Mouse (Mus musculus) lung, embryonic 16.5 days (tissue): Measurements from ENCODE around the gene Flt4. TPM values are rescaled to one million over a fixed set of nuclear protein-coding genes. Genes with fewer than 3 reads are reported as not detected.

Experiments used
- ATAC-seq: fragments of 200-750 bp; cut with Nextera tagmentation; 2 replicates; pipeline ENCODE4 v1.8.0; 2017; ENCODE audit warnings: low read depth, mild to moderate bottlenecking, moderate library complexity
- H3K27ac ChIP-seq: fragments of 300-500 bp; sonication (generic); 2 replicates; pipeline ENCODE4 v1.5.1; 2014; ENCODE audit warnings: mild to moderate bottlenecking, control low read depth, low read length
- H3K27me3 ChIP-seq: fragments of 300-500 bp; sonication (generic); 2 replicates; pipeline ENCODE4 v1.6.1; 2014; ENCODE audit warnings: low read depth, low read length, mixed read lengths; ENCODE audit not compliant: control insufficient read depth, insufficient read depth
- H3K36me3 ChIP-seq: fragments of 300-500 bp; sonication (generic); 2 replicates; pipeline ENCODE4 v1.6.1; 2014; ENCODE audit warnings: low read length; ENCODE audit not compliant: control insufficient read depth, insufficient read depth
- H3K4me1 ChIP-seq: fragments of 300-500 bp; sonication (generic); replicated peaks from 2 replicates; pipeline ENCODE4 v1.6.1; 2014; ENCODE audit warnings: low read length, mixed read lengths; ENCODE audit not compliant: control insufficient read depth, insufficient read depth
- H3K4me2 ChIP-seq: fragments of 300-500 bp; sonication (generic); 2 replicates; pipeline ENCODE4 v1.6.1; 2014; ENCODE audit warnings: low read depth, low read length, control low read depth
- H3K4me3 ChIP-seq: fragments of 300-500 bp; sonication (generic); 2 replicates; pipeline ENCODE4 v1.5.1; 2014; ENCODE audit warnings: mild to moderate bottlenecking, low read length, control low read depth
- H3K9ac ChIP-seq: fragments of 300-500 bp; sonication (generic); 2 replicates; pipeline ENCODE4 v1.6.1; 2014; ENCODE audit warnings: low read length, control low read depth
- H3K9me3 ChIP-seq: fragments of 300-500 bp; sonication (generic); 2 replicates; pipeline ENCODE4 v1.6.1; 2016; ENCODE audit warnings: low read length; ENCODE audit not compliant: control insufficient read depth
- WGBS: fragments of 180-500 bp; shearing (Covaris S2); extraction: QIAGEN DNeasy Blood & Tissue Kit; methylation state at CpG from one replicate; pipeline ENCODE4 v1.1.7; 2014; 5-methylcytosine and 5-hydroxymethylcytosine counted together
- polyA plus RNA-seq: library from polyadenylated mRNA; unstranded; fragments of >200 nt; fragmentation: Nextera tagmentation; extraction: Ambion mirVana; gene quantifications from 2 replicates; pipeline ENCODE4 v1.2.1, GENCODE M21; 2015

Flt4 gene
- polyA plus RNA-seq, 1 experiment from 2014 or later: 10.7 TPM

GRCm38 (mm10) chr11:49665462-49665861 is 56.4 kb downstream of the Flt4 start:
- H3K4me2 ChIP-seq: no peak overlapping the region
- no peak overlapping the region for H3K9ac ChIP-seq
- H3K36me3 ChIP-seq: peaks cover 7% of the 10 kb centered on the region
- 70% methylated on average over 4 of the region's 4 CpGs for WGBS
- no peaks in the 10 kb centered on the region for H3K9me3 ChIP-seq
- no peaks in the 10 kb centered on the region for H3K27me3 ChIP-seq
- no peak overlapping the region for H3K27ac ChIP-seq
- no peak overlapping the region for H3K4me3 ChIP-seq
- ATAC-seq: no peak
- H3K4me1 ChIP-seq: no peaks in the 10 kb centered on the region

GRCm38 (mm10) chr11:49673433-49673832 is 64.4 kb downstream of the Flt4 start:
- 67% methylated on average over 3 of the region's 3 CpGs for WGBS

DNA sequence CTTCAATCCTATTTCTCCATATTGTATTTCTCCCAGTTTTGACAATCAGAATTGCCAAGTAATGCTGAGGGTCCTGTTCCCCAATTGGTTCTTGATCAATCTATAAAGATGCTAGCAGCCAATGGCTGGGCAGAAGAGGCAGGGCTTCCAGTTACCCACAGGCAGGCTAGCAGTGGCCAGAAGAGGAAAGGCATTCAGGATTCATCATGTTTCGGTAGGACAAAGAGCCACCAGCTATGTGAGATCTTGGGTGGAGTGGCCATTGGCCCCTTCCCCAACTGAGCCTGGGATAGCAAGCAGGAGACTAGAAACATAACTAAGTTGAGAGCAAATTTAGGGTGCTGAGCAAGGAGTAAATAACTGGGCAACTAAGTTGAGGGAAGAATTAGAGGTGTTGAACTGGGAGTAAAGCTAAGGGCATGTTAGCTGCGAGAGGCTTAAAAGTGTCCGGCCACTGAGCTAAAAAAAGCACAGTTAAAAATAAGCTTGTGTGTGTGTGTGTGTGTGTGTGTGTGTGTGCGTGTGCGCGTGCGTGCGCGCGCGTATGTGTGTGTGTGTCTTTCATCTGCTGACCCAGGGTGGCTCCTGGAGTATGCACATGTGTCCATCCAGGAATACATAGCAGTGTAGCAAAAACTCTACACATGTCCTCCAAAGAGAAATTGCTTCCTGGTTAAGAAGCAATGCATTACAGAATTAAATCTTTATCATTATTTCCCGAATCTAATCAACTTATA is 75.3 kb downstream of the Flt4 start:
- H3K27me3 ChIP-seq: no peaks in the 10 kb centered on the region
- H3K4me2 ChIP-seq: no peak overlapping the region
- no peak overlapping the region for H3K9ac ChIP-seq
- 90% methylated on average over 12 of the region's 12 CpGs for WGBS
- peaks cover 50% of the 10 kb centered on the region for H3K36me3 ChIP-seq
- ATAC-seq: no peak
- H3K27ac ChIP-seq: no peak overlapping the region
- no peak overlapping the region for H3K4me3 ChIP-seq
- H3K9me3 ChIP-seq: no peaks in the 10 kb centered on the region
- H3K4me1 ChIP-seq: no peaks in the 10 kb centered on the region

More at GRCm38 (mm10) chr11:49673433-49673832, 64.4 kb downstream of the Flt4 start:
- peaks cover 40% of the 10 kb centered on the region for H3K36me3 ChIP-seq
- no peaks in the 10 kb centered on the region for H3K4me1 ChIP-seq
- H3K9ac ChIP-seq: no peak overlapping the region
- no peaks in the 10 kb centered on the region for H3K9me3 ChIP-seq
- H3K4me3 ChIP-seq: no peak overlapping the region
- no peak overlapping the region for H3K4me2 ChIP-seq
- H3K27ac ChIP-seq: no peak overlapping the region
- no peak for ATAC-seq
- H3K27me3 ChIP-seq: no peaks in the 10 kb centered on the region

DNA sequence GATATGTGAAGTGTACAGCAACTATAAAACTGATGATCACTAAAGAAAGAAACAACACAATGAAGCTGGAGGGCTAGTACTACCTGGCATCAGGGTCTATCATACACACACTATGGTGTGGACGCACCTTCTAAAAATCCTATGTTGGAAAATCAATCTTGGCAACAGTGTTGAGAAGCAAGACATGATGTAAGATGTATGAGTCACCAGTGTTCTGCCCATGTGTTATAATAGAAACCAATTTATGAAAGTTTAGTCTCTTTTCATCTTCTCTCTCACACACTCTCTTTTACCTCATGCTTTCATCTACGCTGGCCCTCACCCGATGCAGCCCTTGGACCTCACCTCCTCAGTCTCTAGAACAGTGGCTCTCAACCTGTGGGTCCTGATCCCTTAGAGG is 86.0 kb downstream of the Flt4 start:
- Histone ChIP-seq H3K9me3 (no peaks in the 10 kb centered on the region), H3K36me3 (peaks cover 20% of the 10 kb centered on the region), H3K9ac (no peak overlapping the region), H3K4me1 (no peaks in the 10 kb centered on the region), H3K27me3 (no peaks in the 10 kb centered on the region), H3K27ac (no peak overlapping the region), H3K4me3 (no peak overlapping the region), H3K4me2 (no peak overlapping the region)
- ATAC-seq: no peak
- 95% methylated on average over 3 of the region's 3 CpGs for WGBS

DNA sequence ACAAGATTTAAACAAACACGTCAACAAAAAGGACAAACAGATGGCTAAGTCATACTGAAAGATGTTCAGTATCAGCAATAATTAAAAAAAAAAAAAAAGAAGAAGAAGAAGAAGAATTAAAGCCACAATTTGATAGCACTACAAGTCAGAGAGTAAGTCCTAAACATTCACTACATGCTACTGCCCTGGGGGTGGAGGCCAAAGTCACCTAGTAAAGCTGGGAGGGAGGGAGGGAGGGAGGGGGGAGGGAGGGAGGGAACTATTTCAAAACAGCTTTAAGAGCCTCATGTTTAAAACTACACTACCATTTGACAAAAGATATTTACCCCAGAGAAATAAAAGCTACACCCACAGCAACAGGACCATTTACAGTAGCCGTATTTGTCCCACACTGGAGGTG is 86.6 kb downstream of the Flt4 start:
- Histone ChIP-seq H3K4me2 (no peak overlapping the region), H3K36me3 (peaks cover 17% of the 10 kb centered on the region), H3K9ac (no peak overlapping the region), H3K27ac (no peak overlapping the region), H3K9me3 (no peaks in the 10 kb centered on the region), H3K27me3 (no peaks in the 10 kb centered on the region), H3K4me3 (no peak overlapping the region), H3K4me1 (no peaks in the 10 kb centered on the region)
- 82% methylated on average over 2 of the region's 2 CpGs for WGBS
- no peak for ATAC-seq

- H3K9ac ChIP-seq: no peak overlapping the region
- no peak overlapping the region for H3K4me2 ChIP-seq
- H3K27me3 ChIP-seq: no peaks in the 10 kb centered on the region
- no peaks in the 10 kb centered on the region for H3K4me1 ChIP-seq
- ATAC-seq: no peak
- WGBS: 93% methylated on average over 2 of the region's 2 CpGs
- H3K4me3 ChIP-seq: no peak overlapping the region
- no peaks in the 10 kb centered on the region for H3K9me3 ChIP-seq
- peaks cover 23% of the 10 kb centered on the region for H3K36me3 ChIP-seq
- no peak overlapping the region for H3K27ac ChIP-seq
Observed at GRCm38 (mm10) chr11:49696472-49696871, 87.4 kb downstream of the Flt4 start.

GRCm38 (mm10) chr11:49697779-49698178 is 88.7 kb downstream of the Flt4 start:
- Histone ChIP-seq H3K36me3 (peaks cover 25% of the 10 kb centered on the region), H3K9ac (no peak overlapping the region), H3K4me1 (no peaks in the 10 kb centered on the region), H3K27me3 (no peaks in the 10 kb centered on the region), H3K27ac (no peak overlapping the region), H3K9me3 (no peaks in the 10 kb centered on the region), H3K4me3 (no peak overlapping the region), H3K4me2 (no peak overlapping the region)
- 83% methylated on average over 5 of the region's 5 CpGs for WGBS
- ATAC-seq: no peak

DNA sequence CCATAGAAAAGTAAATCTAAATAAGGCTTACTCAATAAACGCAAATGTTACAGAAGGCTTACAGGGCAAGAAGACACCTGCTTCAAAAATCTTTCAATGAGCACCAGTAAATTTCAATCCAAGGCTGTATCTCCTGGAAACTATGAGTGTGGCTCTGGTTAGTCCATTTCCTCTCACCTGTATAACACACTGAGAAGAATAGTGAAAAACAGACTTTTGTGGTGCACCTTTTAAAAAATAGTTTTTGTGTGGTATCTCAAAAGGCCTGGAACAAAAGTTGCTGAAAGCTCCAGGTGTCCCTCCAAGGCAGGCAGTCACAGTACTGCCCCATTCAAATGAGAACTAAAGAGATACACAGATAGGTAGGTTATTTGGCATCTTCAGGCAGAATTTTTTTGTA is 90.0 kb downstream of the Flt4 start:
- no peak overlapping the region for H3K4me3 ChIP-seq
- no peak overlapping the region for H3K9ac ChIP-seq
- WGBS: 91% methylated on average over 1 of the region's 1 CpGs
- H3K36me3 ChIP-seq: peaks cover 21% of the 10 kb centered on the region
- H3K4me1 ChIP-seq: no peaks in the 10 kb centered on the region
- no peaks in the 10 kb centered on the region for H3K9me3 ChIP-seq
- H3K27ac ChIP-seq: no peak overlapping the region
- H3K4me2 ChIP-seq: no peak overlapping the region
- no peak for ATAC-seq
- H3K27me3 ChIP-seq: no peaks in the 10 kb centered on the region

DNA sequence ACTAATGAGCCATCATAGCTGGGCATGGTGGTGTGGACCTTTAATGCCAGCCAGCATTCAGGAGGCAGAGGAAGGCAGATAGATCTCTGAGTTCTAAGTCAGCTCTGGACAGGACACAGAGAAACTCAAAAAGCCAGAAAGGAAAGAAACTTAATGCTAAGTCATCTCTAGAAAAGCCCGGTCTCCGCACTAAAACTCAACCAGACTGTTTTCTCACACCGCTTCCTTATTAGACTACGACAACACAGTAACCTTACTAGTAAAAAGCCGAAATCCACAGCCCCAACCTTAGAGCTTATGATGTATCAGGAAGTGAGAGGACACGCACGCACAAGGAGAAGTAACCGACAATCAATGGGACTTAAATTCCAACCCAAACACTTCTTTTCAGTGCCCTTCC is 93.0 kb downstream of the Flt4 start:
- WGBS: 96% methylated on average over 8 of the region's 8 CpGs
- no peaks in the 10 kb centered on the region for H3K27me3 ChIP-seq
- H3K9ac ChIP-seq: no peak overlapping the region
- H3K36me3 ChIP-seq: peaks cover 22% of the 10 kb centered on the region
- ATAC-seq: no peak
- H3K4me1 ChIP-seq: no peaks in the 10 kb centered on the region
- no peak overlapping the region for H3K4me2 ChIP-seq
- H3K9me3 ChIP-seq: no peaks in the 10 kb centered on the region
- H3K4me3 ChIP-seq: no peak overlapping the region
- no peak overlapping the region for H3K27ac ChIP-seq
